Mouse (Mus musculus) regulatory T cell (primary cell): ENCODE measurements around the gene Apobr.

Experiments
- in situ Hi-C: fragments of 300-600 bp; cut with MboI, MseI; formaldehyde crosslinking; loops from one replicate; pipeline ENCODE4 v1.15.1; 2025; ENCODE audit warnings: high pct_unique_total_duplicates

Gene Apobr

GRCm38 (mm10) chr7:126596414-126596813, 11.7 kb downstream of the Apobr start:
- in situ Hi-C loops: no loop called here

GRCm38 (mm10) chr7:126598919-126599318, 14.2 kb downstream of the Apobr start:
- in situ Hi-C loops: no loop called here

GRCm38 (mm10) chr7:126601896-126602295, 17.2 kb downstream of the Apobr start:
- in situ Hi-C loops: loop anchor here (10.0 kb wide), 1 partner anchor 287 kb away; no protein-coding TSS in a partner anchor

GRCm38 (mm10) chr7:126602650-126603049, 17.9 kb downstream of the Apobr start:
- in situ Hi-C loops: loop anchor here (10.0 kb wide), 1 partner anchor 288 kb away; no protein-coding TSS in a partner anchor

- in situ Hi-C loops: loop anchor here (10.0 kb wide), 1 partner anchor 292 kb away; no protein-coding TSS in a partner anchor
Measured at GRCm38 (mm10) chr7:126606611-126607010, 21.9 kb downstream of the Apobr start.

- in situ Hi-C loops: loop anchor here (10.0 kb wide), 1 partner anchor 292 kb away; no protein-coding TSS in a partner anchor
Measured at GRCm38 (mm10) chr7:126607064-126607463, 22.3 kb downstream of the Apobr start.

GRCm38 (mm10) chr7:126607796-126608195, 23.1 kb downstream of the Apobr start:
- in situ Hi-C loops: loop anchor here (10.0 kb wide), 1 partner anchor 293 kb away; no protein-coding TSS in a partner anchor

- in situ Hi-C loops: no loop called here
Measured at GRCm38 (mm10) chr7:126612736-126613135, 28.0 kb downstream of the Apobr start.

- in situ Hi-C loops: no loop called here
Measured at GRCm38 (mm10) chr7:126616707-126617106, 32.0 kb downstream of the Apobr start.

- in situ Hi-C loops: no loop called here
Measured at GRCm38 (mm10) chr7:126619559-126620275, 35.0 kb downstream of the Apobr start.

- in situ Hi-C loops: no loop called here
Measured at GRCm38 (mm10) chr7:126621452-126622359, 37.0 kb downstream of the Apobr start.

GRCm38 (mm10) chr7:126623381-126623780, 38.6 kb downstream of the Apobr start:
- in situ Hi-C loops: no loop called here

- in situ Hi-C loops: loop anchor here (5.0 kb wide), 1 partner anchor 37 kb away; the partner anchor contains the start of gene Cln3
Measured at GRCm38 (mm10) chr7:126624774-126625173, 40.0 kb downstream of the Apobr start.

- in situ Hi-C loops: loop anchor here (5.0 kb wide), 1 partner anchor 38 kb away; the partner anchor contains the start of gene Cln3
Measured at GRCm38 (mm10) chr7:126625369-126625768, 40.6 kb downstream of the Apobr start.

- in situ Hi-C loops: loop anchor here (5.0 kb wide), 1 partner anchor 39 kb away; the partner anchor contains the start of gene Cln3
Measured at GRCm38 (mm10) chr7:126625807-126626600, 41.3 kb downstream of the Apobr start.

GRCm38 (mm10) chr7:126628111-126628510, 43.4 kb downstream of the Apobr start:
- in situ Hi-C loops: loop anchor here (5.0 kb wide), 1 partner anchor 41 kb away; the partner anchor contains the start of gene Cln3

- in situ Hi-C loops: loop anchor here (5.0 kb wide), 1 partner anchor 43 kb away; the partner anchor contains the start of gene Cln3
Measured at GRCm38 (mm10) chr7:126629915-126630314, 45.2 kb downstream of the Apobr start.

GRCm38 (mm10) chr7:126630824-126631518, 46.2 kb downstream of the Apobr start, which contains the start of gene Nupr1:
Gene Nupr1 (minus strand): TSS chr7:126630861.
- in situ Hi-C loops: no loop called here

GRCm38 (mm10) chr7:126632478-126632877, 47.7 kb downstream of the Apobr start:
- in situ Hi-C loops: no loop called here

GRCm38 (mm10) chr7:126635375-126635774, 50.6 kb downstream of the Apobr start:
- in situ Hi-C loops: loop anchor here (5.0 kb wide), 1 partner anchor 68 kb away; the partner anchor contains the start of gene Eif3c
